Mouse (Mus musculus) cortical plate, adult 2 months (tissue): ENCODE measurements at regions not wholly inside any gene's neighbourhood (a gene's known extent, or its start where the extent isn't known, plus 50 kb on each side); places are given as distances from the start of the nearest gene placed in this dataset.

Experiments
- CTCF ChIP-seq: fragments of 200-500 bp; IDR thresholded peaks from 2 replicates; pipeline ENCODE4 v1.5.1; 2011; ENCODE audit warnings: mild to moderate bottlenecking, control low read depth, low read length; ENCODE audit not compliant: insufficient read depth; ENCODE audit errors: extremely low read depth
- POLR2A ChIP-seq: fragments of 200-500 bp; IDR thresholded peaks from 2 replicates; pipeline ENCODE4 v1.6.1; 2011; ENCODE audit warnings: mild to moderate bottlenecking, low read length, control low read depth; ENCODE audit not compliant: insufficient read depth; ENCODE audit errors: extremely low read depth

DNA sequence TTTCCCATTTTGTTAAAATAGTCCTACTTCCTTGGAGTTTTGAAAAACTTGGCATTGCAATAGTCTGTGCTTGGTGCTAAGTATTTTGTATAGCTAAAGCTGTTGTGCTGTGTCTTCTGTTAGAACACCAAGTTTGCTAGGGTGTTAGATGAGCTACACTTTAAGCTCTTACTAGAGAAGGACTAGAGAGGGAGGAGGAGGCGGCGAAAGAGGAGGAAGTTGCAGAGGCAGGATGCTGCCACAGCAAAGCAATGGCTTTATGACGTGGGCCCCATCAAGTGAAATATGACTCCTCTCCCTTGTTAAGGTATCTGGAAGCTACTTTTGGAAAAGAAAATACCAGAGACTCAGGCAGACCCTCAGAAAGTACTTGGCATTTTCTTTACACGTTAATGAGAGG, 167.8 kb upstream of the Pik3r1 start:
- TF ChIP-seq CTCF (no peak), POLR2A (no peak)
